Mouse (Mus musculus): ENCODE measurements around the gene Tbc1d8. TPM values are rescaled to one million over a fixed set of nuclear protein-coding genes. Genes with fewer than 3 reads are reported as not detected.

Tbc1d8 gene
- total and polyA plus RNA-seq, 2 experiments from 2014 or later, result 7.7 to 19.3 TPM

DNA sequence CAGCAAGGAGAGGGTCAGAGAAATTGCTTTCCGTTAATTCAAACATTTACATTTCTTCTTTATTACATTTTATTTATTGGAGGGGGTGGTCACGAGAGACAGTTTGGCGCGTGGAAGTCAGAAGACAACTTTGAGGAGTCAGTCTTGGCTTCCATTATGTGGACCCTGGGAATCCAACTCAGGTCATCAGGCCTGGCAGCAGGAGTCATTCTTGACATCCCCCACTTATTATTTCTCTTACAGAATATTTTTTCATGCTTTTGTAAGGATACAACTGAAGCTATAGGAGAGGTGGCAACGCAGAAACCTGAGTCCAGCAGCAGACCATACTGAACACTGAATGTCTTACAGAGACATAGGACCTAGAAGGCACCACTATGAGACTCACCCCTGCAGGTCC lies 699 bp upstream of the Tbc1d8 start:
- H3K27ac ChIP-seq (ENCODE audit: low read depth, low read length), result no peak overlapping the region
- DNase-seq (no peak), ATAC-seq (no peak)
- TF ChIP-seq CTCF (IDR thresholded peaks at IDR 0.05; ENCODE audit: low read depth), result no peak
- peaks cover 13% of the 10 kb centered on the region; the same call in 1 of the 2 replicates for H3K4me1 ChIP-seq (ENCODE audit: insufficient read depth)
- peak overlapping the region; percentile 84; the same call in 1 of the 2 replicates for H3K4me3 ChIP-seq (ENCODE audit: low read depth, low read length)
- H3K9ac ChIP-seq, result no peak overlapping the region
- H3K36me3 ChIP-seq (ENCODE audit: insufficient read depth), result no peaks in the 10 kb centered on the region
- 71% methylated on average over 5 of the region's 5 CpGs for WGBS
- H3K27me3 ChIP-seq (ENCODE audit: insufficient read depth, low read length), result no peaks in the 10 kb centered on the region
- peak overlapping the region; percentile 99; the same call in 1 of the 2 replicates for H3K4me2 ChIP-seq (ENCODE audit: low read depth)
- H3K9me3 ChIP-seq (ENCODE audit: low read length), result no peaks in the 10 kb centered on the region

- Histone ChIP-seq H3K27me3 (ENCODE audit: insufficient read depth, low read length) (no peaks in the 10 kb centered on the region), H3K4me2 (ENCODE audit: low read depth) (peak overlapping the region; percentile 99), H3K36me3 (ENCODE audit: insufficient read depth) (no peaks in the 10 kb centered on the region), H3K9ac (peak overlapping the region; percentile 77), H3K9me3 (ENCODE audit: low read length) (no peaks in the 10 kb centered on the region), H3K4me3 (ENCODE audit: low read depth, low read length) (peak overlapping the region; percentile 84), H3K4me1 (ENCODE audit: insufficient read depth) (peaks cover 13% of the 10 kb centered on the region; the same call in 1 of the 2 replicates), H3K27ac (ENCODE audit: low read depth, low read length) (peak overlapping the region; percentile 81)
- no peak for DNase-seq
- no peak for TF ChIP-seq CTCF (IDR thresholded peaks at IDR 0.05; ENCODE audit: low read depth)
- 3% methylated on average over 10 of the region's 10 CpGs for WGBS
- no peak for ATAC-seq
Observed at GRCm38 (mm10) chr1:39478896-39479200, 293 bp upstream of the Tbc1d8 start.

GRCm38 (mm10) chr1:39477064-39477463 lies 1.5 kb downstream of the Tbc1d8 start:
- 84% methylated on average over 5 of the region's 5 CpGs for WGBS
- no peak for ATAC-seq

GRCm38 (mm10) chr1:39476341-39476740 lies 2.2 kb downstream of the Tbc1d8 start:
- H3K27me3 ChIP-seq (ENCODE audit: insufficient read depth, low read length), result no peaks in the 10 kb centered on the region
- H3K9me3 ChIP-seq (ENCODE audit: low read length), result no peaks in the 10 kb centered on the region
- DNase-seq, result no peak
- WGBS, result 76% methylated on average over 1 of the region's 1 CpGs
- no peak for TF ChIP-seq CTCF (IDR thresholded peaks at IDR 0.05; ENCODE audit: low read depth)
- no peak overlapping the region for H3K27ac ChIP-seq (ENCODE audit: low read depth, low read length)
- H3K4me2 ChIP-seq (ENCODE audit: low read depth), result no peak overlapping the region
- H3K4me3 ChIP-seq (ENCODE audit: low read depth, low read length), result no peak overlapping the region
- no peaks in the 10 kb centered on the region for H3K36me3 ChIP-seq (ENCODE audit: insufficient read depth)
- ATAC-seq, result no peak
- H3K4me1 ChIP-seq (ENCODE audit: insufficient read depth), result peaks cover 13% of the 10 kb centered on the region; the same call in 1 of the 2 replicates
- H3K9ac ChIP-seq, result no peak overlapping the region

More at GRCm38 (mm10) chr1:39477064-39477463, 1.5 kb downstream of the Tbc1d8 start:
- TF ChIP-seq CTCF (IDR thresholded peaks at IDR 0.05; ENCODE audit: low read depth), result no peak
- no peak for DNase-seq
- Histone ChIP-seq H3K27ac (ENCODE audit: low read depth, low read length) (no peak overlapping the region), H3K4me3 (ENCODE audit: low read depth, low read length) (peak overlapping the region; percentile 84; the same call in 1 of the 2 replicates), H3K27me3 (ENCODE audit: insufficient read depth, low read length) (no peaks in the 10 kb centered on the region), H3K36me3 (ENCODE audit: insufficient read depth) (no peaks in the 10 kb centered on the region), H3K4me1 (ENCODE audit: insufficient read depth) (peaks cover 13% of the 10 kb centered on the region; the same call in 1 of the 2 replicates), H3K4me2 (ENCODE audit: low read depth) (peak overlapping the region; percentile 99), H3K9me3 (ENCODE audit: low read length) (no peaks in the 10 kb centered on the region), H3K9ac (no peak overlapping the region)

- ATAC-seq (no peak), DNase-seq (no peak)
- Histone ChIP-seq H3K4me2 (ENCODE audit: low read depth) (no peak overlapping the region), H3K9me3 (ENCODE audit: low read length) (0 out of 2 replicates have a peak, but pooled peaks cover 5% of the 10 kb centered on the region), H3K27me3 (ENCODE audit: insufficient read depth, low read length) (no peaks in the 10 kb centered on the region), H3K4me3 (ENCODE audit: low read depth, low read length) (no peak overlapping the region), H3K9ac (no peak overlapping the region), H3K27ac (ENCODE audit: low read depth, low read length) (no peak overlapping the region), H3K4me1 (ENCODE audit: insufficient read depth) (peaks cover 13% of the 10 kb centered on the region; the same call in 1 of the 2 replicates), H3K36me3 (ENCODE audit: insufficient read depth) (no peaks in the 10 kb centered on the region)
- WGBS, result 87% methylated on average over 9 of the region's 9 CpGs
- TF ChIP-seq CTCF (IDR thresholded peaks at IDR 0.05; ENCODE audit: low read depth), result no peak
Observed at GRCm38 (mm10) chr1:39474516-39474915, 4.0 kb downstream of the Tbc1d8 start.

GRCm38 (mm10) chr1:39471298-39471902 lies 7.2 kb downstream of the Tbc1d8 start:
- Histone ChIP-seq H3K27ac (ENCODE audit: low read depth, low read length) (no peak overlapping the region), H3K27me3 (ENCODE audit: insufficient read depth, low read length) (no peaks in the 10 kb centered on the region), H3K9ac (no peak overlapping the region), H3K4me3 (ENCODE audit: low read depth, low read length) (no peak overlapping the region), H3K4me2 (ENCODE audit: low read depth) (no peak overlapping the region), H3K36me3 (ENCODE audit: insufficient read depth) (no peaks in the 10 kb centered on the region), H3K9me3 (ENCODE audit: low read length) (0 out of 2 replicates have a peak, but pooled peaks cover 5% of the 10 kb centered on the region), H3K4me1 (ENCODE audit: insufficient read depth) (no peaks in the 10 kb centered on the region)
- no peak for TF ChIP-seq CTCF (IDR thresholded peaks at IDR 0.05; ENCODE audit: low read depth)
- ATAC-seq (no peak), DNase-seq (no peak)
- 86% methylated on average over 9 of the region's 9 CpGs for WGBS

DNA sequence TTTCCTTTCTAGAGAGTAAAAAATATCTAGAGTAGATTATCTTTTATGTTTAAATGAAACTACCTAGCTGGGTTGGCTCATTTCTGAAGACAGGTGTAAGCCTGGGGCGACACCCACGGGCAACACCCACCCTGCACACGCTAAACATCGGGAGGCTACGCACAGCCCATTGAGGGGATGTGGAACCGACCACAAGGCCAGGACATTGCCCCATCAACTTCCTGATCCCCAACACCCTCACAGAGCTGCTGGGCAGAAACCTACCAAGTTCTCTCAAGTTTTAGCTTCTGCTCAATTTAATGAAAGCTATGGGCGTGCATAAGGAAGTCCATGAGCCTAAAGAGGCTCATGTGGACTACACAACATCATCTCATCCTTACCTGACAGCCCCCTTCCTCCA lies 9.6 kb downstream of the Tbc1d8 start:
- 0 out of 2 replicates have a peak, but pooled peaks cover 5% of the 10 kb centered on the region for H3K9me3 ChIP-seq (ENCODE audit: low read length)
- H3K27me3 ChIP-seq (ENCODE audit: insufficient read depth, low read length), result no peaks in the 10 kb centered on the region
- H3K4me2 ChIP-seq (ENCODE audit: low read depth), result no peak overlapping the region
- no peaks in the 10 kb centered on the region for H3K36me3 ChIP-seq (ENCODE audit: insufficient read depth)
- no peaks in the 10 kb centered on the region for H3K4me1 ChIP-seq (ENCODE audit: insufficient read depth)
- ATAC-seq (no peak), DNase-seq (no peak)
- no peak overlapping the region for H3K4me3 ChIP-seq (ENCODE audit: low read depth, low read length)
- no peak for TF ChIP-seq CTCF (IDR thresholded peaks at IDR 0.05; ENCODE audit: low read depth)
- no peak overlapping the region for H3K9ac ChIP-seq
- no peak overlapping the region for H3K27ac ChIP-seq (ENCODE audit: low read depth, low read length)
- 90% methylated on average over 7 of the region's 7 CpGs for WGBS

All from forebrain, postnatal 0 days (tissue).